Mouse (Mus musculus) ovary, postnatal 36 days (tissue): ENCODE data around the gene Nampt.

Experiments used
- DNase-seq: peaks from one replicate; pipeline ENCODE4 v3.0.0; 2022; ENCODE audit warnings: low spot score, mixed read lengths

The Nampt gene

GRCm38 (mm10) chr12:32897199-32898120 is 78.1 kb downstream of the Nampt start:
- peak; percentile 84 for DNase-seq

DNA sequence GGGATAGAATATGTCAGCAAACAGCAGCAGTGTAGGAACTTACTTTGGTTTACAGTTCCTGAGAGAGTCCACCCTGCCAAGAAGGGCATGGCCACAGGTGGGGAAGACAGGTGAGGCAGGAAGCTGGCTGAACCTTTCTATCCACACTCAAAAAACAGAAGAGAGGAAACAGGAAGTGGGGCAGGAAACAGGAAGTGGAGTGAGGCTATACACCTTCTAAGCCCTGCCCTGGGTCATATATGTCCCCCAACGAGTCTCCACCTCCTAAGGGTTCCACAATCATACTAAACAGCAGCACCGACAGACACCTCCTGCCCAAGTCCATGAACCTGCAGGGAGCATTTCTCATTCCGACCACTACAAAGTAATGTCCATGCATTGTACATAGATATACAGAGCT is 81.7 kb downstream of the Nampt start:
- no peak for DNase-seq
